Mouse (Mus musculus) liver, adult 2 months (tissue): Measurements from ENCODE around the gene Snta1.

Experiments used
- CTCF ChIP-seq: fragments of 200-500 bp; IDR thresholded peaks from 2 replicates; pipeline ENCODE4 v1.5.1; 2011; ENCODE audit warnings: low read depth, low read length, control low read depth
- POLR2A ChIP-seq: fragments of 200-500 bp; IDR thresholded peaks from 2 replicates; pipeline ENCODE4 v1.6.1; 2011; ENCODE audit warnings: low read length, control low read depth; ENCODE audit not compliant: insufficient read depth; ENCODE audit errors: extremely low read depth

GRCm38 (mm10) chr2:154422181-154422580 is 14.3 kb upstream of the Snta1 start:
- TF ChIP-seq POLR2A (no peak), CTCF (no peak)
